Mouse (Mus musculus) heart, postnatal 25 days (tissue): ENCODE results near the gene Nhsl1. TPM values are rescaled to one million over a fixed set of nuclear protein-coding genes. Genes with fewer than 3 reads are reported as not detected.

ENCODE experiments used
- DNase-seq: peaks from one replicate; pipeline ENCODE4 v3.0.0; 2022; ENCODE audit warnings: low spot score
- intact Hi-C: fragments of 180-260 bp; cut with DNase I; formaldehyde crosslinking; loops from one replicate; pipeline ENCODE4 v1.15.1; 2025
- total RNA-seq, 2 experiments: library from RNA; stranded (reverse); gene quantifications; 2 replicates each; pipeline ENCODE4 v1.2.3; 2021

The Nhsl1 gene
- total RNA-seq, 2 experiments from 2014 or later, result 19.2 to 21.4 TPM

DNA sequence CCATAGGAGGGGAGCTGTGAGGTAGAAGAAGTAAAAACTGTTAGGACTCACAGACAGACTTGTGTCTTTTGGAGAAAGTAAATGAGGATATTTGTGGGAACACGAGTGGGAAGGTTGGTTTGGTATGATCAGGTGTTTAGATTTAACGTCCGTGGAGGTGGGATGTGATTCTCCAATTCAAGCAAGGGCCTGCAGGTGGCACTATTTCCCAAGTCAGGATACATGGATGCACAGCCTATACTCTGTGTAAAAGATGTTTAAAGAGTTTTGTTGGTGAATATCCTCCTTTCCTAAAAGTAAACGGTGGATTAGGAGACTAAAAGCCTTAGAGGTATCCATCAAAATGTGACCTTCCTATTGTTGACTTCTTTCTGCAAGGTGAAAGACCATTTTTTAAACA lies 244.2 kb downstream of the Nhsl1 start:
- DNase-seq, result no peak
- intact Hi-C loops, result loop anchor here (2.0 to 5.0 kb wide), 3 partner anchors 39 to 344 kb away; no protein-coding TSS in a partner anchor

- intact Hi-C loops, result no loop called here
Measured at GRCm38 (mm10) chr10:18572581-18572980, 253.8 kb downstream of the Nhsl1 start.

More at GRCm38 (mm10) chr10:18572581-18572980, 253.8 kb downstream of the Nhsl1 start:
- no peak for DNase-seq

Other genes starting within 250 kb of the Nhsl1 start
- not detected for gene Ect2l, start 108.1 kb upstream of the Nhsl1 start, total RNA-seq
- 10 to 100 TPM; 10.0 to 14.3 TPM for gene Ccdc28a, start 84.0 kb upstream of the Nhsl1 start, total RNA-seq
- gene Hebp2, start 227.1 kb downstream of the Nhsl1 start, total RNA-seq, result under 1 TPM; 0.50 to 0.70 TPM